ENCODE assay signal across 25 mouse cellular contexts in genomic region chr15:103277949-103278348, GRCm38 (mm10). TPM values are rescaled to one million over a fixed set of nuclear protein-coding genes. Genes with fewer than 3 reads are reported as not detected.
A peak's percentile ranks its signal among the peaks of the same experiment; 100 is the strongest.
DNase-seq lines count a peak whose midpoint lies in the region; ATAC-seq and TF ChIP-seq lines count a peak whose summit lies in the region.
"Had no signal": no experiment of that assay in that cellular context is flagged by ENCODE, and none has a peak within 500 bp of the region (broad histone marks: within the 10 kb centered on the region; RNA-seq: fewer than 3 reads in every experiment).

No protein-coding gene starts in this region.

- H3K4me2 ChIP-seq in embryonic facial prominence, embryonic 13.5 days: no peak overlapping the region
- no peak overlapping the region for H3K4me2 ChIP-seq in liver, embryonic 12.5 days
- H3K4me2 ChIP-seq in limb, embryonic 12.5 days: no peak overlapping the region
- H3K4me2 ChIP-seq: embryonic facial prominence, embryonic 12.5 days had no signal

- no peaks in the 10 kb centered on the region for H3K27me3 ChIP-seq in embryonic facial prominence, embryonic 13.5 days
- no peaks in the 10 kb centered on the region for H3K27me3 ChIP-seq in embryonic facial prominence, embryonic 10.5 days (replicated peaks; ENCODE audit: low read depth, poor library complexity, severe bottlenecking)
- no peaks in the 10 kb centered on the region for H3K27me3 ChIP-seq in liver, embryonic 12.5 days (replicated peaks)
- no peaks in the 10 kb centered on the region for H3K27me3 ChIP-seq in limb, embryonic 12.5 days
- no peaks in the 10 kb centered on the region for H3K27me3 ChIP-seq in small intestine, adult 2 months (ENCODE audit: control insufficient read depth, insufficient read depth, low read length)
- H3K27me3 ChIP-seq: embryonic facial prominence, embryonic 12.5 days; megakaryocyte, embryonic 14.5 days; Patski had no signal

- 0 out of 2 replicates have a peak overlapping the region, but pooled peaks have one; percentile 32 for H3K9ac ChIP-seq in embryonic facial prominence, embryonic 13.5 days
- H3K9ac ChIP-seq in liver, embryonic 12.5 days: peak overlapping the region; percentile 30
- 0 out of 2 replicates have a peak overlapping the region, but pooled peaks have one; percentile 12 for H3K9ac ChIP-seq in limb, embryonic 12.5 days (replicated peaks)
- H3K9ac ChIP-seq: embryonic facial prominence, embryonic 12.5 days had no signal

- no peak overlapping the region for H3K4me3 ChIP-seq in embryonic facial prominence, embryonic 13.5 days
- H3K4me3 ChIP-seq in embryonic facial prominence, embryonic 10.5 days: no peak overlapping the region
- H3K4me3 ChIP-seq in liver, embryonic 12.5 days: no peak overlapping the region
- H3K4me3 ChIP-seq in limb, embryonic 12.5 days (replicated peaks): no peak overlapping the region
- no peak overlapping the region for H3K4me3 ChIP-seq in small intestine, adult 2 months (ENCODE audit: low read depth, low read length)
- H3K4me3 ChIP-seq: embryonic facial prominence, embryonic 12.5 days; heart, adult 2 months; left cerebral cortex, adult 2 months had no signal

- 49% methylated on average over 7 of the region's 7 CpGs for WGBS in embryonic facial prominence, embryonic 13.5 days
- 64% methylated on average over 7 of the region's 7 CpGs for WGBS in embryonic facial prominence, embryonic 10.5 days
- WGBS in liver, embryonic 12.5 days (ENCODE audit: insufficient replicate concordance): 64% methylated on average over 7 of the region's 7 CpGs
- WGBS in limb, embryonic 12.5 days: 34% methylated on average over 7 of the region's 7 CpGs
- 21% methylated on average over 7 of the region's 7 CpGs for WGBS in small intestine, adult 2 months

- DNase-seq in embryonic facial prominence, embryonic 10.5 days (ENCODE audit: low spot score): no peak
- no peak for DNase-seq in liver
- DNase-seq in right cerebral cortex, adult 2 months (ENCODE audit: low spot score in 2 of 2): no peak
- DNase-seq: adrenal gland, adult 8-10 months; cerebellum, adult 9-10 months; gastrocnemius, postnatal 25 days; heart, adult 2 months; heart, postnatal 4 days; kidney, adult 11 months; kidney, postnatal 25 days; lung, adult 18-20 months; lung, postnatal 14 days; right cerebral cortex, postnatal 14 days; thymus, adult 2 months had no signal

- no peaks in the 10 kb centered on the region for H3K9me3 ChIP-seq in embryonic facial prominence, embryonic 13.5 days
- H3K9me3 ChIP-seq in embryonic facial prominence, embryonic 10.5 days: no peaks in the 10 kb centered on the region
- no peaks in the 10 kb centered on the region for H3K9me3 ChIP-seq in liver, embryonic 12.5 days (replicated peaks)
- H3K9me3 ChIP-seq in limb, embryonic 12.5 days: no peaks in the 10 kb centered on the region
- H3K9me3 ChIP-seq: embryonic facial prominence, embryonic 12.5 days; megakaryocyte, embryonic 14.5 days had no signal

- TF ChIP-seq POLR2A in small intestine, adult 2 months (IDR thresholded peaks at IDR 0.05; ENCODE audit: low read depth, low read length): no peak

- ATAC-seq in embryonic facial prominence, embryonic 13.5 days (ENCODE audit: insufficient number of reproducible peaks, insufficient read depth, low FRiP score, low TSS enrichment, low read depth): no peak
- ATAC-seq in liver, embryonic 12.5 days: no peak
- no peak for ATAC-seq in limb, embryonic 12.5 days (ENCODE audit: insufficient number of reproducible peaks, insufficient read depth, low FRiP score, low TSS enrichment, low read depth)
- no peak for ATAC-seq in megakaryocyte, adult 5-6 weeks (ENCODE audit: poor library complexity, severe bottlenecking)
- ATAC-seq: forebrain, embryonic 16.5 days; midbrain, embryonic 16.5 days; Patski had no signal

- H3K27ac ChIP-seq in embryonic facial prominence, embryonic 13.5 days: no peak overlapping the region
- H3K27ac ChIP-seq in embryonic facial prominence, embryonic 10.5 days (replicated peaks): no peak overlapping the region
- peak overlapping the region; percentile 70 for H3K27ac ChIP-seq in liver, embryonic 12.5 days
- peak overlapping the region; percentile 62 for H3K27ac ChIP-seq in limb, embryonic 12.5 days
- peak overlapping the region; percentile 76 for H3K27ac ChIP-seq in small intestine, adult 2 months (ENCODE audit: insufficient read depth, low read depth, low read length)
- H3K27ac ChIP-seq: embryonic facial prominence, embryonic 12.5 days; heart, adult 2 months; left cerebral cortex, adult 2 months had no signal

- H3K36me3 ChIP-seq in embryonic facial prominence, embryonic 13.5 days: 0 out of 2 replicates have a peak, but pooled peaks cover 2% of the 10 kb centered on the region
- peaks cover 5% of the 10 kb centered on the region for H3K36me3 ChIP-seq in embryonic facial prominence, embryonic 10.5 days (replicated peaks)
- H3K36me3 ChIP-seq in liver, embryonic 12.5 days: peaks cover 41% of the 10 kb centered on the region
- H3K36me3 ChIP-seq in limb, embryonic 12.5 days: 0 out of 2 replicates have a peak, but pooled peaks cover 1% of the 10 kb centered on the region
- H3K36me3 ChIP-seq in small intestine, adult 2 months (ENCODE audit: control insufficient read depth, insufficient read depth, low read length): no peaks in the 10 kb centered on the region
- H3K36me3 ChIP-seq: embryonic facial prominence, embryonic 12.5 days had no signal

- H3K4me1 ChIP-seq in embryonic facial prominence, embryonic 13.5 days: peaks cover 18% of the 10 kb centered on the region
- H3K4me1 ChIP-seq in embryonic facial prominence, embryonic 10.5 days: peaks cover 28% of the 10 kb centered on the region
- peaks cover 82% of the 10 kb centered on the region for H3K4me1 ChIP-seq in liver, embryonic 12.5 days
- peaks cover 40% of the 10 kb centered on the region for H3K4me1 ChIP-seq in limb, embryonic 12.5 days (replicated peaks)
- peaks cover 13% of the 10 kb centered on the region for H3K4me1 ChIP-seq in small intestine, adult 2 months (ENCODE audit: control insufficient read depth, insufficient read depth, insufficient read length, low read length)

- TF ChIP-seq CTCF in small intestine, adult 2 months (IDR thresholded peaks at IDR 0.05; ENCODE audit: extremely low read depth, insufficient read length, insufficient replicate concordance, low read depth, low read length): no peak

RNA-seq across cellular contexts. Expression of gene Copz1, which starts 5.4 kb away (rescaled TPM):
- polyA plus RNA-seq in embryonic facial prominence, embryonic 13.5 days (2015; fragmentation: Nextera tagmentation; extraction: Ambion mirVana): 254 and 287 TPM in 2 replicates
- 281 and 285 TPM in 2 replicates for polyA plus RNA-seq in embryonic facial prominence, embryonic 10.5 days (2016; fragmentation: Nextera tagmentation; extraction: Ambion mirVana)
- polyA plus RNA-seq in liver, embryonic 12.5 days (2016; fragmentation: Nextera tagmentation; extraction: Ambion mirVana): 246 and 250 TPM in 2 replicates
- polyA plus RNA-seq in limb, embryonic 12.5 days (2016; fragmentation: Nextera tagmentation; extraction: Ambion mirVana): 252 and 259 TPM in 2 replicates
- 64.9 and 111 TPM in 2 replicates for polyA plus RNA-seq in small intestine, adult 2 months (2012; rRNA removed)
- 246 and 255 TPM in 2 replicates for total RNA-seq in megakaryocyte, adult 5-6 weeks (2015)
- total RNA-seq in megakaryocyte, adult 5-6 weeks (2017): 87.7 and 93.9 TPM in 2 replicates

RNA-seq across cellular contexts. Expression of gene Nfe2, which starts 19.7 kb away (rescaled TPM):
- polyA plus RNA-seq in embryonic facial prominence, embryonic 13.5 days (2015; fragmentation: Nextera tagmentation; extraction: Ambion mirVana): 2.4 and 2.9 TPM in 2 replicates
- polyA plus RNA-seq in embryonic facial prominence, embryonic 10.5 days (2016; fragmentation: Nextera tagmentation; extraction: Ambion mirVana): 4.7 and 5.9 TPM in 2 replicates
- polyA plus RNA-seq in liver, embryonic 12.5 days (2016; fragmentation: Nextera tagmentation; extraction: Ambion mirVana): 168 TPM in 2 replicates
- polyA plus RNA-seq in limb, embryonic 12.5 days (2016; fragmentation: Nextera tagmentation; extraction: Ambion mirVana): 4.6 and 4.7 TPM in 2 replicates
- polyA plus RNA-seq in small intestine, adult 2 months (2012; rRNA removed): 0.39 and 0.83 TPM in 2 replicates
- 205 and 258 TPM in 2 replicates for total RNA-seq in megakaryocyte, adult 5-6 weeks (2015)
- total RNA-seq in megakaryocyte, adult 5-6 weeks (2017): 218 and 249 TPM in 2 replicates
- total RNA-seq: gastrocnemius, postnatal 25 days; left cerebral cortex, adult 2 months had no signal
- polyA plus RNA-seq: Patski had no signal

RNA-seq across cellular contexts. Expression of gene Gpr84, which starts 32.5 kb away (rescaled TPM):
- 0.54 and 0.62 TPM in 2 replicates for polyA plus RNA-seq in embryonic facial prominence, embryonic 13.5 days (2015; fragmentation: Nextera tagmentation; extraction: Ambion mirVana)
- polyA plus RNA-seq in embryonic facial prominence, embryonic 10.5 days (2016; fragmentation: Nextera tagmentation; extraction: Ambion mirVana): 0.16 and 0.29 TPM in 2 replicates
- polyA plus RNA-seq in liver, embryonic 12.5 days (2016; fragmentation: Nextera tagmentation; extraction: Ambion mirVana): 0.75 and 0.78 TPM in 2 replicates
- polyA plus RNA-seq in limb, embryonic 12.5 days (2016; fragmentation: Nextera tagmentation; extraction: Ambion mirVana): 0.31 and 0.44 TPM in 2 replicates
- polyA plus RNA-seq in small intestine, adult 2 months (2012; rRNA removed): 0.06 and 0.11 TPM in 2 replicates
- total RNA-seq in megakaryocyte, adult 5-6 weeks (2015): 2.9 and 3.8 TPM in 2 replicates
- 1.7 and 3.3 TPM in 2 replicates for total RNA-seq in megakaryocyte, adult 5-6 weeks (2017)
- total RNA-seq: adrenal gland, adult 8-10 months; gastrocnemius, postnatal 25 days; heart, adult 2 months; heart, postnatal 4 days had no signal
- polyA plus RNA-seq: Patski had no signal

RNA-seq across cellular contexts. Expression of gene Hnrnpa1, which starts 37.7 kb away (rescaled TPM):
- 1,090 and 1,133 TPM in 2 replicates for polyA plus RNA-seq in embryonic facial prominence, embryonic 13.5 days (2015; fragmentation: Nextera tagmentation; extraction: Ambion mirVana)
- polyA plus RNA-seq in embryonic facial prominence, embryonic 10.5 days (2016; fragmentation: Nextera tagmentation; extraction: Ambion mirVana): 1,897 and 1,928 TPM in 2 replicates
- polyA plus RNA-seq in liver, embryonic 12.5 days (2016; fragmentation: Nextera tagmentation; extraction: Ambion mirVana): 584 and 591 TPM in 2 replicates
- polyA plus RNA-seq in limb, embryonic 12.5 days (2016; fragmentation: Nextera tagmentation; extraction: Ambion mirVana): 1,378 and 1,438 TPM in 2 replicates
- 12.0 and 29.5 TPM in 2 replicates for polyA plus RNA-seq in small intestine, adult 2 months (2012; rRNA removed)
- 320 and 365 TPM in 2 replicates for total RNA-seq in megakaryocyte, adult 5-6 weeks (2015)
- total RNA-seq in megakaryocyte, adult 5-6 weeks (2017): 765 and 767 TPM in 2 replicates

RNA-seq across cellular contexts. Expression of gene Cbx5, which starts 38.3 kb away (rescaled TPM):
- 137 and 142 TPM in 2 replicates for polyA plus RNA-seq in embryonic facial prominence, embryonic 13.5 days (2015; fragmentation: Nextera tagmentation; extraction: Ambion mirVana)
- polyA plus RNA-seq in embryonic facial prominence, embryonic 10.5 days (2016; fragmentation: Nextera tagmentation; extraction: Ambion mirVana): 202 and 206 TPM in 2 replicates
- polyA plus RNA-seq in liver, embryonic 12.5 days (2016; fragmentation: Nextera tagmentation; extraction: Ambion mirVana): 84.2 and 84.5 TPM in 2 replicates
- 201 and 206 TPM in 2 replicates for polyA plus RNA-seq in limb, embryonic 12.5 days (2016; fragmentation: Nextera tagmentation; extraction: Ambion mirVana)
- polyA plus RNA-seq in small intestine, adult 2 months (2012; rRNA removed): 1.5 and 2.8 TPM in 2 replicates
- 56.0 and 60.5 TPM in 2 replicates for total RNA-seq in megakaryocyte, adult 5-6 weeks (2015)
- total RNA-seq in megakaryocyte, adult 5-6 weeks (2017): 113 and 133 TPM in 2 replicates

Comparison
In these comparisons a context has a peak if more than half of its experiments do, and no peak if none do; other contexts are left out.
1. H3K27ac ChIP-seq: peak in liver, embryonic 12.5 days (single experiment), limb, embryonic 12.5 days (single experiment) and small intestine, adult 2 months (single experiment); none in embryonic facial prominence, embryonic 13.5 days (single experiment) and embryonic facial prominence, embryonic 10.5 days (single experiment).
2. RNA of gene Nfe2, which starts 19.7 kb away (polyA plus RNA-seq): 168 TPM in liver, embryonic 12.5 days; 4.7 to 5.9 TPM in embryonic facial prominence, embryonic 10.5 days, 4.6 to 4.7 TPM in limb, embryonic 12.5 days, 2.4 to 2.9 TPM in embryonic facial prominence, embryonic 13.5 days and 0.39 to 0.83 TPM in small intestine, adult 2 months; every median in the first group is over 10 times any median in the second.
3. Peak in every context shown above with its lines, with median percentiles within 50 percentile points of each other: H3K9ac ChIP-seq.